Mouse (Mus musculus): ENCODE measurements around the gene Olfr1371.
A peak's percentile ranks its signal among the peaks of the same experiment; 100 is the strongest.

- peak; percentile 76 for TF ChIP-seq CTCF (IDR thresholded peaks at IDR 0.05; ENCODE audit: control insufficient read depth, insufficient read depth, low read length)
- no peak for TF ChIP-seq POLR2A (IDR thresholded peaks at IDR 0.05; ENCODE audit: borderline replicate concordance, control insufficient read depth, low read depth, low read length)
These were observed 40.0 kb upstream of the Olfr1371 start for GRCm38 (mm10) chr11:52253674-52254375.

All from bone marrow, adult 2 months (tissue).